Mouse (Mus musculus) kidney, postnatal 14 days (tissue): ENCODE measurements around the gene Mob3c.
A peak's percentile ranks its signal among the peaks of the same experiment; 100 is the strongest.

Experiments
- DNase-seq: peaks from one replicate; pipeline ENCODE4 v3.0.0; 2022; ENCODE audit warnings: mixed read lengths

Mob3c gene

DNA sequence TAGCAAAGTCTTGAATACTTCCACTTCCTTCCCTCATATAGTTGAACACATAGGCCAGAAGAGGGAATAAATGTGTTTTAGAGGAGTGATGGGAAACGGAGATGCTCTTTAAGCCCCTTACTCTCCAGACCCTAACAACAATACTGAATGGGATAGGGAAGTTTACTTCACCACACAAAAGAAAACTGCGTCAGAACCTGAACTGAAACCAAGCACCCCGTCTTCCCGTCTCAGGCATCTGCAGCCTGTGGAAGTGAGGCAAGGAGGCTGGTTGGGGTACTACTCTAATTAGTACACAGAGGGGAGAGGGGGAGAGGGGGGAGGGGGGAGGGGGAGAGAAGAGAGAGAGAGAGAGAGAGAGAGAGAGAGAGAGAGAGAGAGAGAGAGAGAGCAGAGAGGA is 10.3 kb downstream of the Mob3c start:
- DNase-seq, result no peak

DNA sequence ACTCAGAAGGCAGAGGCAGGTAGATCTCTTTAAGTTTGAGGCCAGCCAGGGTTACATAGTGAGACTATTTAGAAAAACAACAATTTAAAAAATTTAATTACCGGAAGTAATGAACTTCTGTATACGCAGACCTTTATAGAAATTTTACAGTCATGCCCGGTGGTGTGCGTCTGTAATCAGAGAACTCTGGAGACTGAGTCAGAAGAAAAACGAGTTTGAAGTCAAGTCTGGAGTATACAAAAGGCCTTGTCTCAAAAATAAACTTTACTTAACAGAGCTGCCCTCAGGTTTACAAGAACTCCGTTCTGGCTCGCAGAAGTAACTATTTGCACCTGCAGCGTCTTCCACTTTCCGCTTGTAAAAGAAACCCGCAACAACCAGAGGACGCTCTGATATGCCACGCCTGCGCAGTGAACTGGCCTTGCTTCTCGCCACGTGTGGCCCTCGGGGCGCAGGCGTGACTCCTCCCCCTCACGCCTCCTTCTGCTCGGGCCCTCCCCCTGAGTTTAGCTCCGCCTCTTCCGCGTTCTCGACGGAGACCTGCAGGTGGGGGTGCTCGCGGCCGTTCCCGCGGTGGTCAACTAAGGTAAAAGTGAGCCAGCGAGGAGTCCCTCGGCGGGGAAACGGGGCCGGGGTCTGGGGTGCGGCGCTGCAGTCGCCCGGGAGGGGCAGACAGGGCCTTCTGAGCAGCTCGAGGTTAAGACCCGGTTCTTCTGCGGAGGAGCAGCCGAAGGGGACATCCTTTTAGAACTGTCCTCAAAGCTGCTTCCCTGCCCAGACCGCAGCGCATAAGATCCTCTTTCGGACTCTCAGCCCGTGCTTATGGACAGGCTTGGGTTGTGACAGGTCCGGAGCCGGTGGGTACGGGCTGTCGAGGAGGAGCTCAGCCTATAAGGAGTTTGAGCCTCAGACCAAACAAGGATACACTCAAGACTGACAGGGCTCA is 11.1 kb downstream of the Mob3c start, which contains the start of gene Mknk1:
Gene Mknk1, plus strand, starts transcription at position 503 of the 946 bp plus-strand sequence.
- DNase-seq, result peak; percentile 96

- DNase-seq, result peak; percentile 22
Measured at GRCm38 (mm10) chr4:115839956-115840355, 12.1 kb downstream of the Mob3c start.

DNA sequence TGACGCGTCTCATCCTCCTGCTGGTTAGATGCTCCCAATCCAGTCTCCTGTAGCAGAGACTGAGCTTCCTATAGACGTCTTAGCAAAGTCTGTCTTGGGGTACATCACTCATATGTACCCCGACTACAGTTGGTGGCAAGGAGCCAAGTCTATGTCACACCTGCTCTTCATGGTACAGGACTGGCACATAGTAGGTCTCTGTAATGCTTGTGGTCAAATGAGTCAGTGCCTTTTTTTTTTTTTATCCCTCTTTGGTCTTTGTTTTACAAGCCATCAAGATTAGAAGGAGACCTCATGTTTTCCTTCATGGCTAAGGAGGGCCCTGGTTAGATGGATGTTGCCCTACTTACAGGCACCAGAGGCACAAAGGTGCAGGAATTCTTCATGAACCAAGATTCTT is 12.9 kb downstream of the Mob3c start:
- DNase-seq, result no peak

- DNase-seq, result peak; percentile 33
Measured at GRCm38 (mm10) chr4:115846656-115847055, 18.8 kb downstream of the Mob3c start.

DNA sequence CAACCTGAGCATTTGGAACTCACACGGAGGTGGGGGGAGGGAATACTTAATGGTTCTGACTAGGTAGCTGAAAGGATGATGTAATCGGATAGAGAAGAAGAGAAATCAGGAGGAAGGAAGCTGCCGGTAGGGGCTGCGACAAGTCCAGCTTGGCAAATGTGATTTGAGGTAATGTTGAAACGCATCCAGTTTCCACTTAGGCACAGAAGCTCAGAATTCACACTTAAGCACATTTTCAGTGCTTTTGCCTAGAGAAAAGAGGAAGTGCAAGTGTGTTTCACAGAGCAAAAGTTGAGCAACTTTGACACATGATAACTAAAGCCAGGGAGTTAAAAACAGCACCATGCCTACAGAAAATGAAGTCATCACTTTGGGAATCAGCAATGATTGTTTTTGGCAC is 19.5 kb downstream of the Mob3c start:
- DNase-seq, result no peak

DNA sequence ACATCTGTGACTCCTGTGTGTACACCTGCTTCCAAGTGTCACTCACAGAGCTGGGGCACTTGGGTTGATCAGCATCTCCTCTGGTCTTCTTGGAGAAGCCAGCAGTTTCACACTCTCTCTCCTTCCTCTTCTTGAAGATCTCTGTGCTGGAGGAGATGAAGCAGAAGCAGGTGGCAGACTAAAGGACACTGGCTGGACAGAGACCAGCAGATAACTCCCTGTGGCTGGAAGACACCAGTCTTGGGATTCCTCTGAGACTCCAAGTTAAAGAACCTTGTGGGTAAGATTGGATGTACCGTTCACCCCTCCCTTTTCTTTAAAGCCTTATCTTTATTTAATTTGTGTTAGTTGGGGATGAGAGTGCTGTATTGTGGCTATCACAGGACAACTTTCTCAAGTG is 20.2 kb downstream of the Mob3c start:
- no peak for DNase-seq

- no peak for DNase-seq
Measured at GRCm38 (mm10) chr4:115848990-115849677, 21.2 kb downstream of the Mob3c start.

- no peak for DNase-seq
Measured at GRCm38 (mm10) chr4:115850111-115850510, 22.2 kb downstream of the Mob3c start.

- no peak for DNase-seq
Measured at GRCm38 (mm10) chr4:115850631-115851030, 22.7 kb downstream of the Mob3c start.

DNA sequence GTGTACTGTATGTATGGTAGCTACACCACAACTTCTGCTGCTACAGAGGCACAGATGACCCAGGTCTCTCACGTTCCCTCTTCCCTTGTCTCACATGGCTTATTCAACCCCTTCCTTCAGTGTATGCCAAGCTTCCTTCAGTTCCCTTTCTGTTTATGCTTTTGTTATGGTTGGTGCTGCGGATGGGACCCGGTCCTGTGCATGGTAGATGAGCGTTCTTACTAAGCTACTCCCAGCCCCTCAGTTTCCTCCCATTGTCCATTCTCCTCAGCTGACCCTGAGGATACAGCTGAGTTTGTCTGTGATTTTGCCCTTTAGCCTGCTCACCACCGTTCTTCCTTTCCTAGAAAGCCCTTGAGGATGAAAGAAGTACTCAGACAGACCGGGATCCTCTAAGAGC is 23.7 kb downstream of the Mob3c start:
- no peak for DNase-seq

GRCm38 (mm10) chr4:115855100-115855499 is 27.2 kb downstream of the Mob3c start:
- DNase-seq, result no peak

DNA sequence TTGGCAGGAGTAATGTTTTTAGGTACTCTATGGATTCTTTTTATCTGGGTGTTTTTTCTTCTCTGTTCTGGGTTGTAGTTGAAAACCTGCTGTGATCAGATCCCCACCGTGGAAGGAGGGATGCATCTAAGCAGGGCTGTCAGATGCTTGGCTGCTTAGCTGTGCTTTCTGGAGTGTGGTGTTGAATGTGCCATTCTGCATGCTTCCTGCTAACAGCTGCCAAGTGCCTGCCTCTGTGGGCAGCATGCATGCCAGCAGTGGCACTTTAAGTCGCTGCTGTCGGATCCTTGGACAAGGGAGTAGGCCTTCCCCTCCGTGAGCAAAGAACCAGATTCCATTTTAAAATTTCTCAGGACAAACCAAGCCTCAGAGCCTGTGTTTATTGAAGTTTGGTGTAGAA is 27.7 kb downstream of the Mob3c start:
- DNase-seq, result no peak

- no peak for DNase-seq
Measured at GRCm38 (mm10) chr4:115856282-115856681, 28.4 kb downstream of the Mob3c start.

DNA sequence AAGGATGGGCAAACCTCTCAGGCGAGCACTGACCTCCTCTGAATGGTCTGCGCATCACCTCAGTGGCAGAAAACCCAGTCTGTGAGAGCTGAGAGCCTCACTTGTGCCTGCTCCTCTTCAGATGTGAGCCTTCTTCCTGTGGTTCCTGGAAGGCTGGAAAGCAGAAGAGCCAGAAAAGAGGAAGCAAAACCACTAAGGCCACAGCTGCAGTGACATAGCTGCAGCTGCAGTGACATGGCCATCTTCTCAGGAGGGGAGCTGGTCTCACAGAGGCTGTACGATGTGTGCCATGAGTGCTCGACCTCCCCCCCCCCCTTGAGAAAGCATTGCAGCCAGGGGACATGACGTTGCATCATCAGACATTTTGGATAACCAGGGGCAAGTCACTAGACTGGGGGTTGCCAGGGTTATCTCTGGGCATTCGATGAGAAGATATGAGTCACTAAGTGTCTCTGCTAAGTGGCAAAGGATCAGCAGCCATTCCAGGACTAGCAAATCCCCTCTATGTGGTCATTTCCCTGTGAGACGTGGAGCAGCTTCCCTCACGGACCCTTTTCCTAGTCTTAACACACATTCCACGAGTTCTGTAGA is 29.5 kb downstream of the Mob3c start:
- DNase-seq, result no peak

GRCm38 (mm10) chr4:115863352-115863751 is 35.5 kb downstream of the Mob3c start:
- no peak for DNase-seq

DNA sequence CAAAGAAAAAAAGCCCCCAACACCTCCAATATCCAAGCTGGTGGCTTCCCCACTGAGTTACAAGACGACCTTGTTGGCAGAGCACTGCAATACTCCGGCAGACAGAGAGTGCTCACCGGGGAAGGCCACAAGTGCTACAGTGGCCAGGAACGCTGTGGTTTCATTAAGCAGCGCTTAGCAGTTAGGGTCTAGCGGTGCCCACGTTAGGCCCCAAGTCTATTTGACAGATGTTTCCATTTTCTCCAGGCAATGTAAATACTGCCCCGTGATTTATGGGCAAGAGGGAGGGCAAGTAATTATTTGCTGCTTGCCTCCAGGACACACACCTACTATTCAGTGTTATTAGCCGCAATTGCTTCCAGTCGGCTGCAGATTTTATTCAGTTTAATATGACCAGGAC is 36.0 kb downstream of the Mob3c start:
- DNase-seq, result no peak

DNA sequence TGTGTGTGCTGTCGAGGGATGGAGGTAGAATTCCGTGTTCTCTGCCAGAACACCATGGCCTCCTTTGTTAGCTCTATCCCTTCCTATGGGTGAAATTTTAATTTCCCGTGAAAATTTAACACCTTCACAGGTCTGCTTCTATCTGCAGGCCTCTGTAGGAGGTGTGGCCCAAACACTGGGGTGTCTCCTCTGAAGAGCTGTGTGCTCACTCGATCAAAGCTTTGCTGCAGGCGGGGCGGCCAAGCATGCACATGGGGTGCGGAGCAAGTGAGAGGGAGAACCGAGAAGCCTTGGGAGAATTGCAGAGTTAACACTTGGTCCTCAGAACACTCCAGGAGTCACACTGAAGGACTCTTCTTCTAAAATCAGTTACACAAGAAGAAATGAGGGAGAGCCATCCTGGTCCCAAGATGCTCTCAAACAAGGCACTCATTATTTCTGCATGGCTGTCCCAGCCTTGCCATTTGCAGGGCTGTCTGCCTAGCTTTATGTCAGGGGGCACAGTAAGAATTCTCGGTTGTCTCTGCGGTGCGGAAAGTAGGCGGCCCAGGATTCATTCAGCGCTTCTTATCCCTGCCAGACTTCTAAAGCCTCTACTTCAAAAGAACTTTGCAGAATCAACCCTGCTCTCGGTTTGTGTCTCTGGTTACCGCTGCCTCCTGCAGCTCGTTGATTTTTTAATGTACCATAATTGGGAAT is 41.8 kb downstream of the Mob3c start:
- DNase-seq, result no peak

- no peak for DNase-seq
Measured at GRCm38 (mm10) chr4:115873231-115873630, 45.3 kb downstream of the Mob3c start.

GRCm38 (mm10) chr4:115878216-115878678 is 50.4 kb downstream of the Mob3c start:
- no peak for DNase-seq

- DNase-seq, result no peak
Measured at GRCm38 (mm10) chr4:115878828-115879227, 50.9 kb downstream of the Mob3c start.

GRCm38 (mm10) chr4:115881183-115881582 is 53.3 kb downstream of the Mob3c start:
- DNase-seq, result no peak

GRCm38 (mm10) chr4:115882195-115882594 is 54.3 kb downstream of the Mob3c start:
- DNase-seq, result no peak
